Mouse (Mus musculus): Measurements from ENCODE around the gene Hspa1l. TPM values are rescaled to one million over a fixed set of nuclear protein-coding genes. Genes with fewer than 3 reads are reported as not detected.
"Not testable (repeated sequence)": the region's sequence is repeated elsewhere in the genome, so short reads cannot be mapped to it uniquely, and the experiment has no call there.

Hspa1l gene
- polyA plus RNA-seq, 1 experiment from 2014 or later, result 1.4 TPM

GRCm38 (mm10) chr17:34995192-34995591 lies 22.7 kb downstream of the Hspa1l start:
- WGBS, result 96% methylated on average over 4 of the region's 4 CpGs
- H3K9ac ChIP-seq (ENCODE audit: low read length); H3K27ac ChIP-seq (ENCODE audit: low read depth, low read length); H3K9me3 ChIP-seq (replicated peaks; ENCODE audit: control insufficient read depth, low read length); ATAC-seq; H3K4me3 ChIP-seq (ENCODE audit: low read depth, low read length); H3K27me3 ChIP-seq (replicated peaks; ENCODE audit: control insufficient read depth, insufficient read depth, low read length); H3K4me1 ChIP-seq (ENCODE audit: control insufficient read depth, insufficient read depth, low read length); DNase-seq (ENCODE audit: low spot score); H3K4me2 ChIP-seq (ENCODE audit: low read length): not testable (repeated sequence)
- peaks cover 21% of the 10 kb centered on the region for H3K36me3 ChIP-seq (ENCODE audit: control insufficient read depth, insufficient read depth, low read length)

- not testable (repeated sequence) for H3K4me2 ChIP-seq (ENCODE audit: low read length); H3K27ac ChIP-seq (ENCODE audit: low read depth, low read length); H3K9me3 ChIP-seq (replicated peaks; ENCODE audit: control insufficient read depth, low read length); H3K4me3 ChIP-seq (ENCODE audit: low read depth, low read length); ATAC-seq; H3K4me1 ChIP-seq (ENCODE audit: control insufficient read depth, insufficient read depth, low read length); DNase-seq (ENCODE audit: low spot score); H3K9ac ChIP-seq (ENCODE audit: low read length); H3K27me3 ChIP-seq (replicated peaks; ENCODE audit: control insufficient read depth, insufficient read depth, low read length)
- H3K36me3 ChIP-seq (ENCODE audit: control insufficient read depth, insufficient read depth, low read length), result peaks cover 15% of the 10 kb centered on the region; the same call in 1 of the 2 replicates
- 90% methylated on average over 4 of the region's 4 CpGs for WGBS
Measured at GRCm38 (mm10) chr17:34995927-34996326, 23.4 kb downstream of the Hspa1l start.

GRCm38 (mm10) chr17:34996411-34997141 lies 24.1 kb downstream of the Hspa1l start:
- no peak for DNase-seq (ENCODE audit: low spot score)
- WGBS, result 93% methylated on average over 12 of the region's 14 CpGs
- Histone ChIP-seq H3K4me2 (ENCODE audit: low read length) (no peak overlapping the region), H3K4me1 (ENCODE audit: control insufficient read depth, insufficient read depth, low read length) (0 out of 2 replicates have a peak, but pooled peaks cover 3% of the 10 kb centered on the region), H3K9ac (ENCODE audit: low read length) (0 out of 2 replicates have a peak overlapping the region, but pooled peaks have one; percentile 8), H3K9me3 (replicated peaks; ENCODE audit: control insufficient read depth, low read length) (no peaks in the 10 kb centered on the region), H3K27ac (ENCODE audit: low read depth, low read length) (no peak overlapping the region), H3K36me3 (ENCODE audit: control insufficient read depth, insufficient read depth, low read length) (peaks cover 8% of the 10 kb centered on the region; the same call in 1 of the 2 replicates), H3K27me3 (replicated peaks; ENCODE audit: control insufficient read depth, insufficient read depth, low read length) (no peaks in the 10 kb centered on the region), H3K4me3 (ENCODE audit: low read depth, low read length) (no peak overlapping the region)
- no peak for ATAC-seq

GRCm38 (mm10) chr17:34997142-34997483 lies 24.6 kb downstream of the Hspa1l start:
- 87% methylated on average over 5 of the region's 5 CpGs for WGBS
- Histone ChIP-seq H3K4me1 (ENCODE audit: control insufficient read depth, insufficient read depth, low read length) (peaks cover 5% of the 10 kb centered on the region), H3K4me2 (ENCODE audit: low read length) (no peak overlapping the region), H3K9me3 (replicated peaks; ENCODE audit: control insufficient read depth, low read length) (no peaks in the 10 kb centered on the region), H3K9ac (ENCODE audit: low read length) (0 out of 2 replicates have a peak overlapping the region, but pooled peaks have one; percentile 8), H3K27ac (ENCODE audit: low read depth, low read length) (no peak overlapping the region), H3K27me3 (replicated peaks; ENCODE audit: control insufficient read depth, insufficient read depth, low read length) (no peaks in the 10 kb centered on the region), H3K36me3 (ENCODE audit: control insufficient read depth, insufficient read depth, low read length) (peaks cover 8% of the 10 kb centered on the region; the same call in 1 of the 2 replicates), H3K4me3 (ENCODE audit: low read depth, low read length) (no peak overlapping the region)
- no peak for DNase-seq (ENCODE audit: low spot score)
- ATAC-seq, result no peak

GRCm38 (mm10) chr17:34998526-34999430 lies 26.3 kb downstream of the Hspa1l start:
- H3K9ac ChIP-seq (ENCODE audit: low read length), result no peak overlapping the region
- peak overlapping the region; percentile 100 for H3K4me2 ChIP-seq (ENCODE audit: low read length)
- no peaks in the 10 kb centered on the region for H3K27me3 ChIP-seq (replicated peaks; ENCODE audit: control insufficient read depth, insufficient read depth, low read length)
- peaks cover 12% of the 10 kb centered on the region for H3K4me1 ChIP-seq (ENCODE audit: control insufficient read depth, insufficient read depth, low read length)
- H3K27ac ChIP-seq (ENCODE audit: low read depth, low read length), result no peak overlapping the region
- H3K36me3 ChIP-seq (ENCODE audit: control insufficient read depth, insufficient read depth, low read length), result peaks cover 8% of the 10 kb centered on the region; the same call in 1 of the 2 replicates
- WGBS, result 95% methylated on average over 15 of the region's 15 CpGs
- ATAC-seq (no peak), DNase-seq (ENCODE audit: low spot score) (no peak)
- 0 out of 2 replicates have a peak overlapping the region, but pooled peaks have one; percentile 25 for H3K4me3 ChIP-seq (ENCODE audit: low read depth, low read length)
- no peaks in the 10 kb centered on the region for H3K9me3 ChIP-seq (replicated peaks; ENCODE audit: control insufficient read depth, low read length)

GRCm38 (mm10) chr17:34999871-35000716 lies 27.6 kb downstream of the Hspa1l start:
- H3K9ac ChIP-seq (ENCODE audit: low read length), result peak overlapping the region; percentile 93
- peak overlapping the region; percentile 96 for H3K27ac ChIP-seq (ENCODE audit: low read depth, low read length)
- H3K4me3 ChIP-seq (ENCODE audit: low read depth, low read length), result peak overlapping the region; percentile 88
- peak; percentile 13 for DNase-seq (ENCODE audit: low spot score)
- not testable (repeated sequence) for ATAC-seq; H3K9me3 ChIP-seq (replicated peaks; ENCODE audit: control insufficient read depth, low read length); H3K27me3 ChIP-seq (replicated peaks; ENCODE audit: control insufficient read depth, insufficient read depth, low read length)
- 29% methylated on average over 29 of the region's 32 CpGs for WGBS
- H3K36me3 ChIP-seq (ENCODE audit: control insufficient read depth, insufficient read depth, low read length), result peaks cover 20% of the 10 kb centered on the region
- peaks cover 12% of the 10 kb centered on the region for H3K4me1 ChIP-seq (ENCODE audit: control insufficient read depth, insufficient read depth, low read length)
- peak overlapping the region; percentile 100 for H3K4me2 ChIP-seq (ENCODE audit: low read length)

GRCm38 (mm10) chr17:35000717-35001451 lies 28.4 kb downstream of the Hspa1l start, which contains the start of gene Vars:
TSS of gene Vars (plus strand) at chr17:35000987.
- H3K36me3 ChIP-seq (ENCODE audit: control insufficient read depth, insufficient read depth, low read length), result peaks cover 28% of the 10 kb centered on the region
- H3K4me3 ChIP-seq (ENCODE audit: low read depth, low read length), result peak within 1 kb of the TSS; percentile 88
- H3K9me3 ChIP-seq (replicated peaks; ENCODE audit: control insufficient read depth, low read length), result no peaks in the 10 kb centered on the region
- H3K27ac ChIP-seq (ENCODE audit: low read depth, low read length), result peak within 1 kb of the TSS; percentile 96
- 1% methylated on average over 63 of the region's 83 CpGs for WGBS
- H3K27me3 ChIP-seq (replicated peaks; ENCODE audit: control insufficient read depth, insufficient read depth, low read length), result no peaks in the 10 kb centered on the region
- peak within 1 kb of the TSS; percentile 100 for H3K4me2 ChIP-seq (ENCODE audit: low read length)
- H3K4me1 ChIP-seq (ENCODE audit: control insufficient read depth, insufficient read depth, low read length), result peaks cover 12% of the 10 kb centered on the region
- ATAC-seq, result peak; percentile 93
- peak; percentile 85 for DNase-seq (ENCODE audit: low spot score)
- peak within 1 kb of the TSS; percentile 93 for H3K9ac ChIP-seq (ENCODE audit: low read length)

Measured in forebrain, embryonic 14.5 days (tissue).